Mouse (Mus musculus): ENCODE measurements around the gene Tmf1. TPM values are rescaled to one million over a fixed set of nuclear protein-coding genes. Genes with fewer than 3 reads are reported as not detected.

The Tmf1 gene
- total and polyA plus RNA-seq, 2 experiments = 1.6 to 18.0 TPM

GRCm38 (mm10) chr6:97200437-97200836 lies 21.5 kb upstream of the Tmf1 start:
- no peak for DNase-seq (ENCODE audit: extremely low read depth, low read depth, low spot score)
- Histone ChIP-seq H3K9ac (ENCODE audit: low read depth, low read length) (no peak overlapping the region), H3K4me1 (ENCODE audit: control insufficient read depth, insufficient read depth, low read length) (peaks cover 2% of the 10 kb centered on the region; the same call in 1 of the 2 replicates), H3K27ac (replicated peaks; ENCODE audit: insufficient read depth, low read depth, low read length) (no peak overlapping the region), H3K36me3 (ENCODE audit: control insufficient read depth, insufficient read depth, low read length) (peaks cover 30% of the 10 kb centered on the region), H3K79me2 (ENCODE audit: control insufficient read depth, insufficient read depth, low read length) (peaks cover 8% of the 10 kb centered on the region; the same call in 1 of the 2 replicates), H3K4me3 (ENCODE audit: insufficient read depth, low read depth, low read length) (no peak overlapping the region), H3K27me3 (ENCODE audit: control insufficient read depth, insufficient read depth, low read length) (no peaks in the 10 kb centered on the region)
- TF ChIP-seq CTCF (IDR thresholded peaks at IDR 0.05; ENCODE audit: low read depth, low read length) (no peak), POLR2A (IDR thresholded peaks at IDR 0.05; ENCODE audit: extremely low read depth, insufficient read depth, low read length) (no peak)
- WGBS = 89% methylated on average over 3 of the region's 3 CpGs

GRCm38 (mm10) chr6:97179367-97179828 lies 476 bp upstream of the Tmf1 start:
- Histone ChIP-seq H3K4me1 (ENCODE audit: control insufficient read depth, insufficient read depth, low read length) (peaks cover 13% of the 10 kb centered on the region; the same call in 1 of the 2 replicates), H3K9ac (ENCODE audit: low read depth, low read length) (peak overlapping the region; percentile 77), H3K27ac (replicated peaks; ENCODE audit: insufficient read depth, low read depth, low read length) (peak overlapping the region; percentile 62), H3K79me2 (ENCODE audit: control insufficient read depth, insufficient read depth, low read length) (peaks cover 12% of the 10 kb centered on the region; the same call in 1 of the 2 replicates), H3K36me3 (ENCODE audit: control insufficient read depth, insufficient read depth, low read length) (peaks cover 12% of the 10 kb centered on the region), H3K4me3 (ENCODE audit: insufficient read depth, low read depth, low read length) (peak overlapping the region; percentile 94), H3K27me3 (ENCODE audit: control insufficient read depth, insufficient read depth, low read length) (no peaks in the 10 kb centered on the region)
- peak; percentile 63 for DNase-seq (ENCODE audit: extremely low read depth, low read depth, low spot score)
- TF ChIP-seq POLR2A (IDR thresholded peaks at IDR 0.05; ENCODE audit: extremely low read depth, insufficient read depth, low read length) (no peak), CTCF (IDR thresholded peaks at IDR 0.05; ENCODE audit: low read depth, low read length) (no peak)
- WGBS = 3% methylated on average over 11 of the region's 11 CpGs

GRCm38 (mm10) chr6:97175716-97176115 lies 3.2 kb downstream of the Tmf1 start:
- peak; percentile 17 for DNase-seq (ENCODE audit: extremely low read depth, low read depth, low spot score)
- WGBS = 42% methylated on average over 11 of the region's 11 CpGs
- H3K9ac ChIP-seq (ENCODE audit: low read depth, low read length) = no peak overlapping the region
- peaks cover 16% of the 10 kb centered on the region; the same call in 1 of the 2 replicates for H3K79me2 ChIP-seq (ENCODE audit: control insufficient read depth, insufficient read depth, low read length)
- TF ChIP-seq POLR2A (IDR thresholded peaks at IDR 0.05; ENCODE audit: extremely low read depth, insufficient read depth, low read length) = no peak
- TF ChIP-seq CTCF (IDR thresholded peaks at IDR 0.05; ENCODE audit: low read depth, low read length) = no peak
- peaks cover 13% of the 10 kb centered on the region; the same call in 1 of the 2 replicates for H3K4me1 ChIP-seq (ENCODE audit: control insufficient read depth, insufficient read depth, low read length)
- H3K27me3 ChIP-seq (ENCODE audit: control insufficient read depth, insufficient read depth, low read length) = no peaks in the 10 kb centered on the region
- no peak overlapping the region for H3K4me3 ChIP-seq (ENCODE audit: insufficient read depth, low read depth, low read length)
- peaks cover 31% of the 10 kb centered on the region for H3K36me3 ChIP-seq (ENCODE audit: control insufficient read depth, insufficient read depth, low read length)
- no peak overlapping the region for H3K27ac ChIP-seq (replicated peaks; ENCODE audit: insufficient read depth, low read depth, low read length)

- no peak overlapping the region for H3K27ac ChIP-seq (replicated peaks; ENCODE audit: insufficient read depth, low read depth, low read length)
These were observed 28.8 kb downstream of the Tmf1 start for GRCm38 (mm10) chr6:97150156-97150555.

GRCm38 (mm10) chr6:97149721-97150120 lies 29.2 kb downstream of the Tmf1 start:
- 80% methylated on average over 2 of the region's 2 CpGs for WGBS
- H3K36me3 ChIP-seq (ENCODE audit: control insufficient read depth, insufficient read depth, low read length) = peaks cover 3% of the 10 kb centered on the region
- no peaks in the 10 kb centered on the region for H3K79me2 ChIP-seq (ENCODE audit: control insufficient read depth, insufficient read depth, low read length)
- H3K27me3 ChIP-seq (ENCODE audit: control insufficient read depth, insufficient read depth, low read length) = no peaks in the 10 kb centered on the region
- DNase-seq (ENCODE audit: extremely low read depth, low read depth, low spot score) = no peak
- no peak overlapping the region for H3K4me3 ChIP-seq (ENCODE audit: insufficient read depth, low read depth, low read length)
- H3K9ac ChIP-seq (ENCODE audit: low read depth, low read length) = no peak overlapping the region
- H3K4me1 ChIP-seq (ENCODE audit: control insufficient read depth, insufficient read depth, low read length) = peaks cover 8% of the 10 kb centered on the region
- no peak overlapping the region for H3K27ac ChIP-seq (replicated peaks; ENCODE audit: insufficient read depth, low read depth, low read length)
- no peak for TF ChIP-seq POLR2A (IDR thresholded peaks at IDR 0.05; ENCODE audit: extremely low read depth, insufficient read depth, low read length)
- TF ChIP-seq CTCF (IDR thresholded peaks at IDR 0.05; ENCODE audit: low read depth, low read length) = no peak

More at GRCm38 (mm10) chr6:97150156-97150555, 28.8 kb downstream of the Tmf1 start:
- Histone ChIP-seq H3K79me2 (ENCODE audit: control insufficient read depth, insufficient read depth, low read length) (no peaks in the 10 kb centered on the region), H3K4me1 (ENCODE audit: control insufficient read depth, insufficient read depth, low read length) (peaks cover 8% of the 10 kb centered on the region), H3K27me3 (ENCODE audit: control insufficient read depth, insufficient read depth, low read length) (no peaks in the 10 kb centered on the region), H3K9ac (ENCODE audit: low read depth, low read length) (no peak overlapping the region), H3K36me3 (ENCODE audit: control insufficient read depth, insufficient read depth, low read length) (peaks cover 3% of the 10 kb centered on the region), H3K4me3 (ENCODE audit: insufficient read depth, low read depth, low read length) (no peak overlapping the region)
- 78% methylated on average over 6 of the region's 6 CpGs for WGBS
- TF ChIP-seq CTCF (IDR thresholded peaks at IDR 0.05; ENCODE audit: low read depth, low read length) (no peak), POLR2A (IDR thresholded peaks at IDR 0.05; ENCODE audit: extremely low read depth, insufficient read depth, low read length) (no peak)
- DNase-seq (ENCODE audit: extremely low read depth, low read depth, low spot score) = no peak

All from liver, adult 2 months (tissue).